Mouse (Mus musculus): ENCODE data around the gene Ccdc138. TPM values are rescaled to one million over a fixed set of nuclear protein-coding genes. Genes with fewer than 3 reads are reported as not detected.

The Ccdc138 gene
- polyA plus RNA-seq, 1 experiment from 2014 or later = 9.2 TPM

DNA sequence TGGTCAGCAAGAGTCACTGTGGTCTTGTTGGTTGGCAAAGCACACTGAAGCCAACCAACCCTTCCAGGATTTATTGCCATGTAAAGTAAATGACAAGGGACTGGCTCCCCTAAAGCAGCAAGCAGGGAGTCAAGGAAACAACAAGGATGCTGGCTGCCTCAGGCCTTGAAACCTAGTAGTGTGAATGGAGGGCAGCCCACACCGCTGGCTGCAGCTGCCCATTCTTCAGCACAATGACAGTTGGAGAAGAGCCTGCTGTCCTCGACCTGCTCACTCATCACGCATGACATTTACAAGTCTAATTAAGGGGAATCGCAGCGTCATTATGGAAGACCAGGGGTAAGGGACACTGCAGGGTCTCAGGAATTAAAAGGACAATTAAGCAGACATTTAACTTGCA lies 103.2 kb downstream of the Ccdc138 start:
- Histone ChIP-seq H3K4me1 (ENCODE audit: control insufficient read depth, insufficient read depth, low read length) (no peaks in the 10 kb centered on the region), H3K4me2 (ENCODE audit: low read depth) (no peak overlapping the region), H3K9me3 (ENCODE audit: control insufficient read depth, low read length) (no peaks in the 10 kb centered on the region), H3K27ac (ENCODE audit: low read depth, low read length) (no peak overlapping the region), H3K4me3 (ENCODE audit: low read depth, low read length) (no peak overlapping the region), H3K9ac (ENCODE audit: low read length) (no peak overlapping the region), H3K36me3 (ENCODE audit: control insufficient read depth, insufficient read depth, low read length) (no peaks in the 10 kb centered on the region), H3K27me3 (ENCODE audit: control insufficient read depth, insufficient read depth, low read length) (no peaks in the 10 kb centered on the region)
- DNase-seq (ENCODE audit: low spot score) (peak; percentile 22), ATAC-seq (ENCODE audit: insufficient read depth, low FRiP score, low TSS enrichment) (peak; percentile 63; the same call in 1 of the 2 replicates)
- WGBS = 4% methylated on average over 5 of the region's 5 CpGs

DNA sequence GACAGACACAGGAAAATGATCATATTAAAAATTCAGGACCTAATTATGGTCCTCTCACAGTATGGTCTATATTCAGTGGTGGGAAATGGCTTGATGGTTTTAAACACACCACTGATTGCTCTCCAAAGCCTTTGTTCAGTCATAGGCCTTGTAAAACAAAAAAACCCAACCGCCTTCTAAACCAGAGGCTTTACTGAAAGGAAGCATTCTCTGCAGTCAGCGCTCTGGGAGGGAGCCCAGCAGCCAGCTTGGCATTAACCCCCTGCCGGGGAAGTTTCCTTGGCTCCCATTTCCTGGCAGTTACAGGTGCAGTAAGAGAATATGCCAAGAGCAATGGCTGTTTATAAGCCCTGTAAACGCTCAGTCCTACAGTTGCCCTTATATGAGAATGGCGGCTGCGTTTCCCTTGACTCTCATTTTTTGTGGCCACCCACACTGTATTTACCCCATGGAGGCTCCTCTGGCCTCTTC lies 103.7 kb downstream of the Ccdc138 start:
- WGBS = 15% methylated on average over 6 of the region's 6 CpGs
- no peak for ATAC-seq (ENCODE audit: insufficient read depth, low FRiP score, low TSS enrichment)
- no peak for DNase-seq (ENCODE audit: low spot score)

DNA sequence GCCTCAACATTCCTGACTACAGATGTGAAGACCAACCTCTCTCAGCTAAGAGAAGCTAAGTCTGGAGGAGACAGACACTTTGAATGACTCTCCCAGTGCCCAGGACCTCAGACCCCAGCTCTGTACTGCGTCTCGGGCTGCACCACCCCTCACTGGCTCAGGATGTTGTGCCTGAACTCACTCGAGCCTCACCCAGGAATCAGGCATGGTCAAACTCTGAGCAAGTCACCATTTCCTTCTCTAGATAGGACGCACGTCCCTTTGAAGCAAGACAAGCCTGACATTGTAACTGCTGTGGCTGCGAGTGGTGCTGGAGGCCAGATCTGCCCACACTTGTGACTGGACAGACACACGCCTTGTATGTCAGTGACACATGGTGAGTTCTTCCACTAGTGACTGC lies 104.2 kb downstream of the Ccdc138 start:
- Histone ChIP-seq H3K36me3 (ENCODE audit: control insufficient read depth, insufficient read depth, low read length) (no peaks in the 10 kb centered on the region), H3K27ac (ENCODE audit: low read depth, low read length) (no peak overlapping the region), H3K4me1 (ENCODE audit: control insufficient read depth, insufficient read depth, low read length) (no peaks in the 10 kb centered on the region), H3K9me3 (ENCODE audit: control insufficient read depth, low read length) (no peaks in the 10 kb centered on the region), H3K27me3 (ENCODE audit: control insufficient read depth, insufficient read depth, low read length) (no peaks in the 10 kb centered on the region), H3K4me3 (ENCODE audit: low read depth, low read length) (no peak overlapping the region), H3K4me2 (ENCODE audit: low read depth) (no peak overlapping the region), H3K9ac (ENCODE audit: low read length) (no peak overlapping the region)
- DNase-seq (ENCODE audit: low spot score) (no peak), ATAC-seq (ENCODE audit: insufficient read depth, low FRiP score, low TSS enrichment) (no peak)
- WGBS = 65% methylated on average over 7 of the region's 7 CpGs

More for the DNA sequence above, 103.7 kb downstream of the Ccdc138 start:
- no peak overlapping the region for H3K9ac ChIP-seq (ENCODE audit: low read length)
- H3K27me3 ChIP-seq (ENCODE audit: control insufficient read depth, insufficient read depth, low read length) = no peaks in the 10 kb centered on the region
- no peak overlapping the region for H3K27ac ChIP-seq (ENCODE audit: low read depth, low read length)
- no peaks in the 10 kb centered on the region for H3K36me3 ChIP-seq (ENCODE audit: control insufficient read depth, insufficient read depth, low read length)
- H3K4me3 ChIP-seq (ENCODE audit: low read depth, low read length) = no peak overlapping the region
- no peak overlapping the region for H3K4me2 ChIP-seq (ENCODE audit: low read depth)
- H3K9me3 ChIP-seq (ENCODE audit: control insufficient read depth, low read length) = no peaks in the 10 kb centered on the region
- no peaks in the 10 kb centered on the region for H3K4me1 ChIP-seq (ENCODE audit: control insufficient read depth, insufficient read depth, low read length)

DNA sequence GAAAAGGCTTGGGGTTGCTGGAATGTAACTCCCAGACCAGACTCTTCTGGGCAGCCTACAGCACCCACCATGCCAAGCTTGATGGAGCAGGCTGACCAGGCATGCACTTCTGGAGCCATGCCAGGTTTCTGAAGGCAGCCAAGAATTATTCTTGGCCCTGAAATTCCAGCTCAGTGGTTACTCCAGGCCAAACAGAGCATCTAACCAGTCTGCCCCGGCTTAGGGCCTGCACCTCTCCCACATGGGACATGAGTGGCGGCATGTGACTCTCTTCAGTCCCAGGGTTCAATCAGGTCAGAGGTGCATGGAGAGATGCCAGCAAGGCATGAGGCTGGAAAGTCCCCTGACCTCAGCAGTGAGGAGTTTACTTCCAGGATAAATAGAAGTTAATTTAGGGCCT lies 107.0 kb downstream of the Ccdc138 start:
- no peaks in the 10 kb centered on the region for H3K27me3 ChIP-seq (ENCODE audit: control insufficient read depth, insufficient read depth, low read length)
- WGBS = 87% methylated on average over 2 of the region's 2 CpGs
- no peaks in the 10 kb centered on the region for H3K9me3 ChIP-seq (ENCODE audit: control insufficient read depth, low read length)
- ATAC-seq (ENCODE audit: insufficient read depth, low FRiP score, low TSS enrichment) (no peak), DNase-seq (ENCODE audit: low spot score) (no peak)
- no peak overlapping the region for H3K9ac ChIP-seq (ENCODE audit: low read length)
- H3K36me3 ChIP-seq (ENCODE audit: control insufficient read depth, insufficient read depth, low read length) = no peaks in the 10 kb centered on the region
- no peaks in the 10 kb centered on the region for H3K4me1 ChIP-seq (ENCODE audit: control insufficient read depth, insufficient read depth, low read length)
- no peak overlapping the region for H3K4me3 ChIP-seq (ENCODE audit: low read depth, low read length)
- no peak overlapping the region for H3K27ac ChIP-seq (ENCODE audit: low read depth, low read length)
- H3K4me2 ChIP-seq (ENCODE audit: low read depth) = no peak overlapping the region

DNA sequence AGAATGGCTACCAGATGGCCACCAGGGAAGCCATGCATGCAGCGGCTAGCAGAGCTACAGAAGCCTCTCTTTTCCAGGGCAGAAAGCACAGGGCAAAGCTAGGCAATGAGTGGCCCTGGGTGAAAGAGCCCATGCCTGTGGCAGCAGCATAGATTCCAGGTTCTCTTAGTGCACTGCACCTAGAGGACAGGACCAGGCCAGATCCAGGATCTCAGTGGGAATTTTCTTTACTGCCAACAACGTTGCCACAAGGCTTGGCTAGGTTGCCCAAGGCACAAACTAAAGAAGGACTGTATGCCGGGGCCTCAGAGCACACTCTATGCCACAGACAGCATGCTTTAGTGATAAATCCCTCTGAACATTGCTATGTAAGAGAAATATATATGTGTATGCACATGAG lies 108.6 kb downstream of the Ccdc138 start:
- Histone ChIP-seq H3K27ac (ENCODE audit: low read depth, low read length) (no peak overlapping the region), H3K4me3 (ENCODE audit: low read depth, low read length) (no peak overlapping the region), H3K9me3 (ENCODE audit: control insufficient read depth, low read length) (no peaks in the 10 kb centered on the region), H3K4me1 (ENCODE audit: control insufficient read depth, insufficient read depth, low read length) (no peaks in the 10 kb centered on the region), H3K4me2 (ENCODE audit: low read depth) (no peak overlapping the region), H3K9ac (ENCODE audit: low read length) (no peak overlapping the region), H3K27me3 (ENCODE audit: control insufficient read depth, insufficient read depth, low read length) (no peaks in the 10 kb centered on the region), H3K36me3 (ENCODE audit: control insufficient read depth, insufficient read depth, low read length) (no peaks in the 10 kb centered on the region)
- 85% methylated on average over 3 of the region's 3 CpGs for WGBS
- ATAC-seq (ENCODE audit: insufficient read depth, low FRiP score, low TSS enrichment) (no peak), DNase-seq (ENCODE audit: low spot score) (no peak)

DNA sequence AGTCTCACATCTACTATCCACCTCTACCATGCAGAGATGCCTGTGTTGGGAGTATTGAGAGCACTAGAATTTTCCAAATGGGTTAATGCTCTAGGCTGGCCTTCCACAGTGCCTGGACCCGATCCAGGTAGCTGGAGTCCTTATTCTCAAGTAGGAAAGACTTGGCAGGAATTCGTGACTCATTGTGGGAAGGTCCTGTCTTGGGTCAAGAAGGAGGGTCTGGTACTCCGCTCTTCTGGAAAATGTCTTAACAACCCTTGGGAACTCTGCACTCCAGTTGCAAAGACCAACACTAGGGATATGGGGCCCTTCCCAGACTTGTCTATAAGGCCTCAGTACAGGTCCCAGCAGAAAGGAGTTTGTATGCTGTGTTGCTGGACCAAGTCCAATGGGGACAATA lies 111.1 kb downstream of the Ccdc138 start:
- no peak for ATAC-seq (ENCODE audit: insufficient read depth, low FRiP score, low TSS enrichment)
- no peaks in the 10 kb centered on the region for H3K4me1 ChIP-seq (ENCODE audit: control insufficient read depth, insufficient read depth, low read length)
- DNase-seq (ENCODE audit: low spot score) = no peak
- H3K9ac ChIP-seq (ENCODE audit: low read length) = no peak overlapping the region
- H3K4me3 ChIP-seq (ENCODE audit: low read depth, low read length) = no peak overlapping the region
- no peaks in the 10 kb centered on the region for H3K9me3 ChIP-seq (ENCODE audit: control insufficient read depth, low read length)
- 87% methylated on average over 3 of the region's 3 CpGs for WGBS
- no peaks in the 10 kb centered on the region for H3K36me3 ChIP-seq (ENCODE audit: control insufficient read depth, insufficient read depth, low read length)
- H3K4me2 ChIP-seq (ENCODE audit: low read depth) = no peak overlapping the region
- no peaks in the 10 kb centered on the region for H3K27me3 ChIP-seq (ENCODE audit: control insufficient read depth, insufficient read depth, low read length)
- no peak overlapping the region for H3K27ac ChIP-seq (ENCODE audit: low read depth, low read length)

DNA sequence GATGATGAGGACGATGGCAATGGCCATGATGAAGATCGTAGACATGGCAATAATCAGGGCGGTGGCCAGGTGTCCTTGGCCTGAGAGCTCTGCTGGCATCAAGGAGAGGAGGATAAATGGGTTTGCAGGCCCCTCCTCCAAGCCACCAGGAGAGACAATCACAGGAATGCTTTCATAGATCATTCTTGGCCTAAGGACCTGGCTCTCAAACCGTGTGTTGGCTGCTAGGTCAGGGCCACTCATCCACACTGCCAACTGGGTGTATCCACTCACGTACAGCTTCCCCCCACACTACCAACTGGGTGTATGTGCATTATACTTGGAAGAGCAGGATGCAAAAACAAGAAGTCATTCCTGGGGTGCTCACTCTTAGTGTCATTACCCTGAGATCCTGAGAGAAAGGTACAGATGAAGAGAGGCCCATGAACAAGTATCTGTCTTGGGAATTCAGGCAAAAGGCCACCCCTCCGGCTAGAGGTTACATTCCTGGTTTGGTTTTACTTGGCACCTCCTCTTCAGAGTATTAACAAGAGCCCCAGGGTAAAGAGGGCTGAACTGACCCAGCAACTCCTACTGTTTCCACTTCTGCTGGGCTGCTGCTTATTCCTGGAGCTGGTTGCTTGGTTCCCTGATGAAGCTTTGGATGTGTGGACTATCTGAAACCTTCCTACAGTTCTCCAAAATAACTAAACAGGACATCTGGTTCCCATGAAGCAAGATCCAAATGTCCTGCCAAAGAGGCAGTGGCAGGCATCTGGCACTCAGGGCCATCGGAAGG lies 112.9 kb downstream of the Ccdc138 start:
- Histone ChIP-seq H3K27ac (ENCODE audit: low read depth, low read length) (no peak overlapping the region), H3K4me2 (ENCODE audit: low read depth) (no peak overlapping the region), H3K4me3 (ENCODE audit: low read depth, low read length) (no peak overlapping the region), H3K27me3 (ENCODE audit: control insufficient read depth, insufficient read depth, low read length) (no peaks in the 10 kb centered on the region), H3K36me3 (ENCODE audit: control insufficient read depth, insufficient read depth, low read length) (no peaks in the 10 kb centered on the region), H3K9ac (ENCODE audit: low read length) (no peak overlapping the region), H3K4me1 (ENCODE audit: control insufficient read depth, insufficient read depth, low read length) (no peaks in the 10 kb centered on the region), H3K9me3 (ENCODE audit: control insufficient read depth, low read length) (no peaks in the 10 kb centered on the region)
- DNase-seq (ENCODE audit: low spot score) (no peak), ATAC-seq (ENCODE audit: insufficient read depth, low FRiP score, low TSS enrichment) (no peak)
- 93% methylated on average over 7 of the region's 7 CpGs for WGBS

DNA sequence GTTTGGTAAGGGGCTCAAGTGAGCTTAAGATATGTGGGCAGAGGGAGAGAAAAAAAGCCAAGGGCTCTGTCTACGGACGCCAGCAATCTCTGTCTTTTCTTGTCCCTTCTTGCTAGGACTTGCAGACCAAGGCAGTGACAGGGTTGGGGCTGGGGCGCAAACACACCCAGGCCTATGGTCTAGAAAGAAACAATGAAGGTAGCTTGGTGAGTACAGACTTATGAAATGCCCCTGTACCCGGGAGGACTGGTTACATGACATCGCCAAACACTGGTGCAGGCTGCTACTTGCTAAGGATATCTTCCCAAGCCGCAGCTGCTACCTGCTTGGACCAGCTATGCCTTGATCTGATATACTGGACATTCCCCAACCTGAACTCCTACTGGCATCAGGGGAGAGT lies 116.9 kb downstream of the Ccdc138 start:
- H3K9me3 ChIP-seq (ENCODE audit: control insufficient read depth, low read length) = no peaks in the 10 kb centered on the region
- DNase-seq (ENCODE audit: low spot score) (no peak), ATAC-seq (ENCODE audit: insufficient read depth, low FRiP score, low TSS enrichment) (no peak)
- no peaks in the 10 kb centered on the region for H3K27me3 ChIP-seq (ENCODE audit: control insufficient read depth, insufficient read depth, low read length)
- no peak overlapping the region for H3K9ac ChIP-seq (ENCODE audit: low read length)
- no peak overlapping the region for H3K27ac ChIP-seq (ENCODE audit: low read depth, low read length)
- H3K4me3 ChIP-seq (ENCODE audit: low read depth, low read length) = no peak overlapping the region
- no peaks in the 10 kb centered on the region for H3K36me3 ChIP-seq (ENCODE audit: control insufficient read depth, insufficient read depth, low read length)
- WGBS = 90% methylated on average over 6 of the region's 6 CpGs
- H3K4me2 ChIP-seq (ENCODE audit: low read depth) = no peak overlapping the region
- H3K4me1 ChIP-seq (ENCODE audit: control insufficient read depth, insufficient read depth, low read length) = no peaks in the 10 kb centered on the region

DNA sequence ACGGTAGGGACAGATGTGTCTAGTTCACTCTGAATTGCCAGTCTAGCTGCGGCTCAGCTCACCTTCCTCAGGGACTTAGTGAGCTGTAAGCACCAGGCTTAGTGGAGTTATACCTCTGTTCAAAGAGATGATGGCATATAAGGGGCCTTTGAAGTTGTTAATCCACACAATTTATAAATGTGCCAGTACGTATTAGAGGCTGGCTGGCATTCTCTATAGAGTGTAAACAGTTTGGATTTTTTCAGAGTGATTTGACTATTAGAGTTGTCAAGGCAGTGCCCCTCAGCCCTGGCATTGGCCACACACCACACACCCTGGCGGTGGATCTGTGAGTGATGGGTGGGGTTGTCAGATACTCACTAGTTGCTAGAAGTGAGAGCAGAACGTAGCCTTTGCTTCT lies 118.8 kb downstream of the Ccdc138 start:
- H3K9ac ChIP-seq (ENCODE audit: low read length) = no peak overlapping the region
- no peaks in the 10 kb centered on the region for H3K36me3 ChIP-seq (ENCODE audit: control insufficient read depth, insufficient read depth, low read length)
- no peak overlapping the region for H3K27ac ChIP-seq (ENCODE audit: low read depth, low read length)
- no peak overlapping the region for H3K4me2 ChIP-seq (ENCODE audit: low read depth)
- H3K27me3 ChIP-seq (ENCODE audit: control insufficient read depth, insufficient read depth, low read length) = no peaks in the 10 kb centered on the region
- H3K9me3 ChIP-seq (ENCODE audit: control insufficient read depth, low read length) = no peaks in the 10 kb centered on the region
- H3K4me1 ChIP-seq (ENCODE audit: control insufficient read depth, insufficient read depth, low read length) = no peaks in the 10 kb centered on the region
- DNase-seq (ENCODE audit: low spot score) (no peak), ATAC-seq (ENCODE audit: insufficient read depth, low FRiP score, low TSS enrichment) (no peak)
- 88% methylated on average over 5 of the region's 5 CpGs for WGBS
- H3K4me3 ChIP-seq (ENCODE audit: low read depth, low read length) = no peak overlapping the region

Data from neural tube, embryonic 11.5 days (tissue).